Mouse (Mus musculus) A20 (cell line): ENCODE measurements around the gene Evl.

Source experiments
- DNase-seq: peaks from one replicate; pipeline ENCODE4 v3.0.0-alpha.2; 2011; ENCODE audit warnings: low read depth, low spot score

Gene Evl

DNA sequence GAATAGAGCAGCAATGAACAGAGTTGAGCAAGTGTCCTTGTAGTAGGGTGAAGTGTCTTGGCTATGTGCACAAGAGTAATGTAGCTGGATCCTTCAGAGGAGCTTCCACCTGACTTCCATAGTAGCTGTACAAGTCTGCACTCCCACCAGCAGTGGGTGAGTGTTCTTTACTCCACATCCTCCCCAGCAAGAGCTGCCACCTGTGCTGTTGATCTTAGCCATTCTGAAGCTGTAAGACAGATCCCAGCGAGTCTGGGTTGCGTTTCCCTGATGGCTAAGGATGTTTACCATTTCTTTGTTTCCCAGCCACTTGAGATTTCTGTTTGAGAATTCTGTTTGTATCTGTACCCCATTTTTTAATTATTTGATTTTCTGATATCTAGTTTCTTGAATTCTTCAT, 35.6 kb downstream of the Evl start:
- DNase-seq: no peak

DNA sequence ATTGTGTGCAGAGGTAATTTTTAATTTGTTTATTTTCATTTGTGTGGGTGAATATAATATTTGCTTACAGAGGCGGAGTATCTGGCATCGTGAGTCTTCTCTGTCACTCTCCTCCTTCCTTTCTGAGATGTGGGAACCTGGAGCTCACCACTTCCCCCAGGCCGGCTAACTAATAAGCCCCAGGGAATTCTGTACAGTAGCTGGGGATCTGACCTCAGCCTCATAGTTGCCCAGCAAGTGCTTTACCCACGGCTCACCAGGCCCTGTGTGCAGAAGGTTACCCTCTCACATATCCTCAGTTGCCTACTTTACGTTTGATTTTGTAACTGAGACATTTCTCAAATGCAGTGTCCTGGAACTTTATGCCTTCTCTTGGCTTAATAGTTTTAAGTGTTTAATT, 37.1 kb downstream of the Evl start:
- no peak for DNase-seq

DNA sequence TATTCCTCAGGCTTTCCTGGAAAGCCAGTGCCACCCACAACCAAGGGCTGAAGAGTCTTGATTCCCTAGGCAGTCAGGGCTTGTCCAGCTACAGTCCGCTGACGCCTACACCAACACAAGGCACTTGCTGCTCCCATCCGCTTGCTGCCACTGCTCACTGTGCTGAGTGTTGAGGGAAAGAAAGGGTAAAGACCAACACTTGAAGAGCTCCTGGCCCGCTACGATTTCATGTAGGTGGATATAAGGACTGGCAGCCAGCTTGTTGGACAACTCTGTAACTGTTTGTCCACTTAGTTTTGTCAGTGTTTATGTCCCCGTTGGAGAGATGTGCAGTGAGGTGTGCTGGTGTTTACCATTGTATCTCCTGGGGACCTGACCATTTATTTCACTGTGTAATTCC, 38.3 kb downstream of the Evl start:
- no peak for DNase-seq

GRCm38 (mm10) chr12:108600864-108601263, 46.3 kb downstream of the Evl start:
- no peak for DNase-seq

GRCm38 (mm10) chr12:108601326-108601725, 46.8 kb downstream of the Evl start:
- no peak for DNase-seq

GRCm38 (mm10) chr12:108604546-108604945, 50.0 kb downstream of the Evl start:
- DNase-seq: no peak

DNA sequence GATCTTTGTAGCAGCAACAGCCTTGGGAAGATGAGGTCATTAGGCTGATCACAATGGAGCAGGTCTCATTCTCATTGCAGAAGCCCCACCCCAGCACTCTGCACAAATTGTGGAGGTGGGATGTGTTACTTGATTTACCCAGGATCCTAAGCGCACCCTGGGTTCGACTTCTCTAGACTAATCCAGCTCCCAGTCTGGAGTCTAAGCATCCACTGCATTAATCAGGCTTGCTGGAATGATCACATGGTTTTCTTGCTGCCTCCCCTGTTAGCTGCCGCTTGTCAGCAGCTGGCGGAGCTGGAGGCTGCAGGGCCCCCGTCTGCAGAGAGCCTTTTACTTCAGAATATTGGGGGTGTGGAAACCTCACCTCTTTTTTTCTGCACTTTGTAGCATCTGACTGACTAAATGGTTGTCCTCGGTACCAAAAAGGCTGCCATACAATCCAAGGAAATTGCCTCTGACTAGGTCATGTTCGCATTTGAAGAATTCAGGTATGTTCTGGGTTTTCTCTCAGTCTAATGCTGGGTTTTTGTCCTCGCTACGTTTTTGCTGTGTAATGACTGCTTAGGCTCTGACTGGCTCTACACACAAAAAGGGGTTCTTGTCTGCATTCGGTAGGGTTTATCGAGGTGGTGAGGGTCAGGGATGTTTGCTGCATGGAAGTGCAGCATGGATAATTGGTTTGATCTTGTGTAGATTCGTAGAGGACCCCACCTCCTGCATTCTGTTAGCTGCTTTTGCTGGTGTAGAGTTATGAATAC, 51.2 kb downstream of the Evl start:
- no peak for DNase-seq

GRCm38 (mm10) chr12:108606321-108606720, 51.8 kb downstream of the Evl start:
- DNase-seq: no peak

- DNase-seq: no peak
Measured at GRCm38 (mm10) chr12:108609446-108609845, 54.9 kb downstream of the Evl start.

- DNase-seq: no peak
Measured at GRCm38 (mm10) chr12:108610255-108610654, 55.7 kb downstream of the Evl start.

DNA sequence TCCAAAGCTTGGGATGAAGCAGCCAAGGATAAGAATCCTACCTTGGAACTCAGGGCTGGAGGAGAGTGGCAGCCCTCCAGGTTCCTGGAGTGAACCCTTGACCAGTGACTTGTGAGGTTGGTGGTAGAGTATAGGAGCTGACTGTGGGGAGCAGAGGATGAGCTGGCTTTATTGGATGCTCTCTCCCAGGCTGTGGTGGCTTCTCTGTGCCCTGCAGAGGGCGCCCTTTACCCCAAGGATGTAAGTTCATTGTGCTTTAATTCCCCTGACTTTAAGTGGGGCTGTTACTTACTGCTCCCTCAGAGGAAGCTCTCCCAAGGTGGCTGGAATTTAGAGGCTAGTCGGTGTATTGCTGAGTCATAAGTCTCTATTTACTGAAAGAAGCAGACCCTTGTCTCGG, 58.6 kb downstream of the Evl start:
- peak; percentile 82 for DNase-seq

DNA sequence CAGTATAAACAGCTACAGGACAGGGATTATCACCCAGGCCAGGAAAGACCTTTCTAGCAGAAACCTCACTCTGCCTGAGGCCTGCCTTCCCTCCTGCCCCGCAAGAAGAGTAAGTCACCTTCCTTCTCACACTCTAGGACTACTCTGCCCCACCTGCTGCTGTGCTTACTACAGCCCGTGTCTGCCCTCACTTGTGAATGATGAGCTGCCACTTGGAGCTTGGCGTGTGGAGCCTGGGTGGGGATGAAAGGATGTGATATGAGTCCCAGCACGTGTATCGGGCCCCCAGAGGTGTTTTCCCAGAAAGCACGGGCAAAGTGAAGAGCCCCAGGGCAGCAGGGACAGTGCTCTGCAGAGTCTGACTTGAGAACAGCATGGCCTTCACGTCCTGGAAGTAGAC, 63.0 kb downstream of the Evl start:
- DNase-seq: no peak

DNA sequence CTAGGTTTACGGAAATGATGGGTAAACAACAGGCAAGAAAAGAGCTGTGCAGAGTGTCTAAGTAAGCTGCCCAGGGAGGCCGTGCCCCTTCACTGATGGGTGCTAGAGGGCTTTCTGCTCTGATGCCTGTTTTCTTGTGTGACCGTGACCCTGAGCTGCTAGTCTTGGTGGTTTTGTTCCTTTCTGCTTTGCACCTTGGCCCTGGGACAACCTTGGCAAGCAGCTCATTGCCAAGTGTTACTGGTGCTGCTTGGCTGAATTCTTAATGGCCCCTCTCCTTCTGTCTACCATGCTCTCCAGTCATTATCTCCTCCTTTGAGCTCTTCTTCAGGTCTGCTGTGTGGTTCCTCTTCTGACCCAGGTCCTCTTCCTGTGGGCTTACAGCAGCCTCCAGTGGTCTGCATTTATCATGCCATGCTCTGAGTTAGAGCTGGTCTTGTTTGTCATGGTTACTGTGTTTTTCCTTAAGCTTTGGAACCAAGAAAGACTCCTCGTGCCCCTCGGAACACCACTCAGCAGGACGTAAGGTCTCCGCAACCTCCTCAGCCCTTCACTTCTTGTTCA, 65.4 kb downstream of the Evl start:
- DNase-seq: no peak

GRCm38 (mm10) chr12:108622406-108622805, 67.9 kb downstream of the Evl start:
- no peak for DNase-seq

GRCm38 (mm10) chr12:108629556-108629955, 75.0 kb downstream of the Evl start:
- no peak for DNase-seq

DNA sequence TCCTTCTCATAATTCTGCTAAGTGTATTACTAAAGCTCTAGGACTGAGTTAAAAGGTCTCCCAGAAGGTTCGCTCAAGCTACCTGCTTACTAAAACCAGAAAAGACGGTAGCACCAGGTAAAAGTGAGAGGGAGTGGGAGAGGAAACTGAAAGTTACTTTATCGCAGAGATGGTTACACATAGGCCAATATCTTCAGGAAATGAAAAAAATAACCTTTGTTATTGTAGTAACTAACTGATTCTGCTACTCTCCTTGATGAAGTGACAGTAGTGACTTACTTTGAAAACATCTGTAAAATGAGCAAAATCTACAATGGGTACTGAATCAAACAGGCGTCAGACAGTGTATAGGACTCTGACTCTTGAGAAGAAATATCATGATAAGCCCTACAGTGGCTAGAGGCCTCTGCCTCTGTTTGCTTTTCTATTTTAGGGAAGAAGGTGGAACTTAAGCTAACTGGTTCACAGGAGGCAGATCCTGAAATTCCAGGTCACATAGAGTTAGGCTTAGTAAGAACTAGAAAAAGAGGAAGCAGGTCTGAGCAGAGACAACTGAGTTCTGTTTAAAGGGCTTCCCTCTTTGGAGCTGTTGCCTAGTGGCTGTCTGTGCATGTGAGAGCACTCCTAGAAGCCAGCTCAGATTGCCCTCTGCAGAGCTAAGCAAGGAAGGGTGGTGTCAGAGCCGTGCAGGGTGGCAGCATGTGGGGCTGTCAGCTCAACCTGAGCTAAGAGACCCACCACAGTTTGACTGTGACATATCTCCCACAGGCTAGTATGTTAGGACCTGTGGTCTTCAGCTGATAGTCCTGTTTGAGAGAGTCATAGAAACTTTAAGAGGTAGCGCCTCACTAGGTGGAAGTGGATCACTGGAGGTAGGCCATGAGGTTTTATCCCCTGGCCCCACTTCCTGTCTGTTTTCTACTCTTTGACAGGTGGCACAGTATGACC, 76.5 kb downstream of the Evl start:
- DNase-seq: peak; percentile 79

DNA sequence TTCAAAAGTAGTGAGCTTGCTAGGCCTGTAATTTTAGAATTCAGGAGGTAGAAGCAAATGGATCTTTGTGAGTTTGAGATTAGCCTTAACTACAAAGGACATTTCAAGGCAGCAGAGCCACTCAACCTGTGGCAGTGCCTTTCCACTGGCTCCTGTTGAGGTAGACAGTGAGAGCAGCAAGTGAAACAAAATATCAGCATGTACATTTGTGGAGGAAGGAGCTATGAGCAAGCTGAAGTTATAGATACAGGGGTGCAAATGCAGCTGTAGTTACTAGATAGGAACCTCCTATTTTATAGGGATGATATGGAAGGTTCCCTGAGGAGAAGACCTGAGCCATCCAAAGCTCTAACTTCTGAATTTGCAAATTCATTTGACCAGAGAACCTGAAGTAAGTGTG, 78.0 kb downstream of the Evl start:
- DNase-seq: no peak

- DNase-seq: no peak
Measured at GRCm38 (mm10) chr12:108634031-108634430, 79.5 kb downstream of the Evl start.

GRCm38 (mm10) chr12:108635501-108635900, 81.0 kb downstream of the Evl start:
- no peak for DNase-seq

DNA sequence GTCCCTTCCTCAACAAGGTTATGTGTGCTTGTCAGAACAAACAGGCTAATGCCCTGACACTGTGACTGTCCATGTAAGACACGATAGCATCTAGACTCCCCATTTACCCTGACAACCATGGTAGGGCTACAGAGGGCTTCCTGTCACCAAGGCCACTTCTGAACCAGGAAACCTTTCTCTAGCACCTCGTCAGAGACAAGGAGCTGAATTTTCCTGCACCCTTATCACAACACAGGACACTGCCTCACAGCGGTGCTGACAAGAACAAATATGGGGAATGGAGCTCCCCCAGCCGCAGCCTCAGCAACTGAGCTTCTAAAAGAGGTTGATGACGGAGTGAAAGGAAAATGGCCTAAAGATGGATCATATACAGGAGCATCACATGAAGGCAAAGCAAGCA, 82.9 kb downstream of the Evl start:
- DNase-seq: no peak

DNA sequence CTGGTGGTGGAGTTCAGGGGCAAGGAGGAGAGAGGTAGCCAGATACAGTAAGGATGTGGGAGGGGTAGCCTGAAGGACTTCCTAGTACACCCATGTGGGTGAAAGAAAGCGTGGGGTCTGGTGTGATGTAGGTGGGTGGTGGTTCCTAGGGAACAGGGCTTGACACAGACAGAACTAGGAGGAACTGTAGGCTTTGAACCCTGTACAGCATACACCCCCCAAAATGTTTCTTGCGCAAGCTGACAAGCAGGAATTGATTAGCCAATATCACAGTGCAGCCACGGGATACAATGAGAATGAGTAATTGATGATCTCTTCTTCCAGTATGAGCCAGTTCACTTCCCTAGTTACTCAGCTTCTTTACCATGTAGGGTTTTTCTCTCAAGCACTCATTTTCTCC, 84.6 kb downstream of the Evl start:
- DNase-seq: no peak

DNA sequence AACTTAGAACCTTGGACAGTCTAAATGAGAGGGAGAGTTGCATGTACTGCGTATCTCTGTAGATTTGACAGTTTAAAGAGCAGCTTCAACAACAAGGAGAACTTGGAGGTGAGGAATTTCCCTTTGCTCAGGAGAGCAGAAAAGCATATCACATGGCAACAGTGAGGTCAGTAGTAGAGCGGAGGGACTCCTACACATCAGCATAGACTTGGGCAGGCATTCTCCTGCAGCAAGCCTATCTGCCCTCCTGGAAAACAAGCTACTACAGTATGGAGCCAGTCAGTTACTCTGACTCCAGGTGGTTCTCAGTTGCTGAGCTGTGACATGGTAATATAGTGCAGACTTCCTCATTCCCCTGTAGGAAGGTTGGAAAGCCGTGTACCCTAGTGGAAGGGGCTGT, 87.5 kb downstream of the Evl start:
- no peak for DNase-seq

GRCm38 (mm10) chr12:108646234-108646633, 91.7 kb downstream of the Evl start:
- DNase-seq: no peak
